8 mouse cellular contexts compared by ENCODE assay signal in the genomic region with DNA sequence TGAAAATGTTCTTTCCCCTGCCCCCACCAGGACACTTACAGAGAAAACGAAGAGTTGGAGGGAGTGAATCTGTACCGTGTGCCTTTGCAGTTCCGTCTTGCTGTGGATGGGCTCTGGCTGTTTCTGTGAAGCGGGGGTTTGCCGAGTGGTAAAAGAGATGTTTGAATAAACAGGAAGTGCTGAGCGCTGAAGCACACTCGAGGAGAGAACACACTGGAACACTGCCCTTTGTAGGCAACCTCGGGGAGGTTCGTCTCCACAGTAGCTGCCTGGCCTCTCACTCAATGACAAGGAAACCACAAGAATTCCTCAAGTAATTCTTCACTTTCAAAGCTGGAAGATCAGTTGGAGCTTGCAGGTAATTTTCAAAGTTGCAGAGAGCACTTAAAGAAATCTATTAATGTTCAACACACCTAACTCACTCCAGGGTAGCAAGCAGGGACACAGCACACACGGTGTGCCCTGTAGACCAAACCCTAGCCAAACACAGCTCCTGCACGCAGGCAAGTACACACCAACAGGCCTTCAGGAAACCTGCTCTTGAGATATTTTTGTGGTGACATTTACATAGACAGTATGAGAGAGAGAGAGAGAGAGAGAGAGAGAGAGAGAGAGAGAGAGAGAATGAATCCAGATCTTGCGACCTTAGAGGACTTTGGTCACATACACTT.
DNase-seq lines count a peak whose midpoint lies in the region; ATAC-seq and TF ChIP-seq lines count a peak whose summit lies in the region.

No protein-coding gene starts in this region.

- TF ChIP-seq CTCF in bone marrow macrophage, adult 2 months (IDR thresholded peaks at IDR 0.05; ENCODE audit: low read depth, low read length): no peak
- TF ChIP-seq CTCF in thymus, adult 2 months (IDR thresholded peaks at IDR 0.05; ENCODE audit: borderline replicate concordance, control insufficient read depth, extremely low read depth, insufficient read depth, low read length, poor library complexity): no peak

- DNase-seq in intestine, embryonic 14.5 days (ENCODE audit: low spot score): peak; percentile 69
- no peak for DNase-seq in liver, embryonic 13.5 days
- DNase-seq in thymus, adult 2 months: peak; percentile 72

- peak overlapping the region; percentile 63 for H3K4me3 ChIP-seq in erythroblast, embryonic 14.5 days (replicated peaks)
- H3K4me3 ChIP-seq in bone marrow macrophage, adult 2 months (ENCODE audit: insufficient read depth, low read length): peak overlapping the region; percentile 56
- H3K4me3 ChIP-seq in intestine, embryonic 14.5 days (ENCODE audit: low read depth, low read length): peak overlapping the region; percentile 43
- peak overlapping the region; percentile 54 for H3K4me3 ChIP-seq in liver, embryonic 13.5 days (replicated peaks)
- peak overlapping the region; percentile 51 for H3K4me3 ChIP-seq in thymus, adult 2 months (ENCODE audit: control insufficient read depth, insufficient read depth, low read length)

- peak overlapping the region; percentile 49 for H3K27ac ChIP-seq in bone marrow macrophage, adult 2 months (ENCODE audit: insufficient read depth, low read depth, low read length)
- peak overlapping the region; percentile 92 for H3K27ac ChIP-seq in intestine, embryonic 14.5 days (ENCODE audit: low read depth)
- H3K27ac ChIP-seq in liver, embryonic 13.5 days: peak overlapping the region; percentile 74
- H3K27ac ChIP-seq in thymus, adult 2 months (ENCODE audit: control insufficient read depth, insufficient read depth, low read length): peak overlapping the region; percentile 90

- H3K4me1 ChIP-seq in erythroblast, embryonic 14.5 days (ENCODE audit: control insufficient read depth): peaks cover 25% of the 10 kb centered on the region
- 0 out of 2 replicates have a peak, but pooled peaks cover 3% of the 10 kb centered on the region for H3K4me1 ChIP-seq in bone marrow macrophage, adult 2 months (ENCODE audit: control insufficient read depth, insufficient read depth, low read length)
- H3K4me1 ChIP-seq in intestine, embryonic 14.5 days (replicated peaks; ENCODE audit: control insufficient read depth, insufficient read depth, low read length): peaks cover 48% of the 10 kb centered on the region
- peaks cover 55% of the 10 kb centered on the region for H3K4me1 ChIP-seq in liver, embryonic 13.5 days (replicated peaks)
- H3K4me1 ChIP-seq in thymus, adult 2 months (replicated peaks; ENCODE audit: control insufficient read depth, insufficient read depth, low read length): peaks cover 20% of the 10 kb centered on the region

- H3K9ac ChIP-seq in intestine, embryonic 14.5 days (ENCODE audit: low read length): peak overlapping the region; percentile 62
- H3K9ac ChIP-seq in liver, embryonic 13.5 days: peak overlapping the region; percentile 64

- TF ChIP-seq POLR2A in bone marrow macrophage, adult 2 months (IDR thresholded peaks at IDR 0.05; ENCODE audit: borderline replicate concordance, low read depth, low read length): no peak
- TF ChIP-seq POLR2A in thymus, adult 2 months (IDR thresholded peaks at IDR 0.05; ENCODE audit: control insufficient read depth, extremely low read depth, insufficient read depth, low read length, poor library complexity): peak; percentile 58; the same call in 1 of the 2 replicates

- ATAC-seq in erythroblast, adult 5-6 weeks (replicated peaks; ENCODE audit: low FRiP score, poor library complexity, severe bottlenecking): no peak
- peak; percentile 78 for ATAC-seq in granulocyte monocyte progenitor cell, adult 5-6 weeks (replicated peaks; ENCODE audit: poor library complexity, severe bottlenecking)
- ATAC-seq in intestine, embryonic 14.5 days (replicated peaks; ENCODE audit: low FRiP score, low TSS enrichment, low read depth): no peak
- 0 out of 2 replicates have a peak, but pooled peaks have one; percentile 9 for ATAC-seq in liver, embryonic 13.5 days (ENCODE audit: low read depth)
- ATAC-seq in monocyte, adult 5-6 weeks (replicated peaks; ENCODE audit: insufficient number of reproducible peaks, low FRiP score, low TSS enrichment, poor library complexity, severe bottlenecking): peak; percentile 75

- H3K9me3 ChIP-seq in erythroblast, embryonic 14.5 days (ENCODE audit: control insufficient read depth, low read length): no peaks in the 10 kb centered on the region
- no peaks in the 10 kb centered on the region for H3K9me3 ChIP-seq in intestine, embryonic 14.5 days (ENCODE audit: control insufficient read depth, low read length)
- no peaks in the 10 kb centered on the region for H3K9me3 ChIP-seq in liver, embryonic 13.5 days (replicated peaks)

- no peaks in the 10 kb centered on the region for H3K27me3 ChIP-seq in erythroblast, embryonic 14.5 days (ENCODE audit: control insufficient read depth)
- no peaks in the 10 kb centered on the region for H3K27me3 ChIP-seq in intestine, embryonic 14.5 days (replicated peaks; ENCODE audit: control insufficient read depth, insufficient read depth, low read length)
- H3K27me3 ChIP-seq in liver, embryonic 13.5 days: no peaks in the 10 kb centered on the region
- no peaks in the 10 kb centered on the region for H3K27me3 ChIP-seq in thymus, adult 2 months (ENCODE audit: control insufficient read depth, insufficient read depth, low read length)

- peak overlapping the region; percentile 56 for H3K4me2 ChIP-seq in intestine, embryonic 14.5 days (ENCODE audit: low read length)
- peak overlapping the region; percentile 72 for H3K4me2 ChIP-seq in liver, embryonic 13.5 days

- 8% methylated on average over 12 of the region's 12 CpGs for WGBS in intestine, embryonic 14.5 days
- 8% methylated on average over 12 of the region's 12 CpGs for WGBS in liver, embryonic 13.5 days (ENCODE audit: insufficient replicate concordance)
- 4% methylated on average over 12 of the region's 12 CpGs for WGBS in thymus, adult 2 months

- no peaks in the 10 kb centered on the region for H3K36me3 ChIP-seq in erythroblast, embryonic 14.5 days (ENCODE audit: control insufficient read depth)
- H3K36me3 ChIP-seq in intestine, embryonic 14.5 days (ENCODE audit: control insufficient read depth, insufficient read depth, low read length): no peaks in the 10 kb centered on the region
- H3K36me3 ChIP-seq in liver, embryonic 13.5 days: no peaks in the 10 kb centered on the region
- no peaks in the 10 kb centered on the region for H3K36me3 ChIP-seq in thymus, adult 2 months (ENCODE audit: control insufficient read depth, insufficient read depth, low read length)

Comparison
In these comparisons a context has a peak if more than half of its experiments do, and no peak if none do; other contexts are left out.
1. ATAC-seq: peak in granulocyte monocyte progenitor cell, adult 5-6 weeks (single experiment), liver, embryonic 13.5 days (single experiment) and monocyte, adult 5-6 weeks (single experiment); none in erythroblast, adult 5-6 weeks (single experiment) and intestine, embryonic 14.5 days (single experiment).
2. Peak in every context shown above with its lines, with median percentiles within 50 percentile points of each other: H3K4me3 ChIP-seq and H3K27ac ChIP-seq.